Mouse (Mus musculus) B cell, adult 67 days (primary cell): Measurements from ENCODE around the gene Hoxb13. TPM values are rescaled to one million over a fixed set of nuclear protein-coding genes. Genes with fewer than 3 reads are reported as not detected.

ENCODE experiments used
- total RNA-seq, 2 experiments: library from RNA; stranded (reverse); gene quantifications; 4 replicates each; pipeline ENCODE4 v1.2.4; 2023

The Hoxb13 gene
- not detected for total RNA-seq

DNA sequence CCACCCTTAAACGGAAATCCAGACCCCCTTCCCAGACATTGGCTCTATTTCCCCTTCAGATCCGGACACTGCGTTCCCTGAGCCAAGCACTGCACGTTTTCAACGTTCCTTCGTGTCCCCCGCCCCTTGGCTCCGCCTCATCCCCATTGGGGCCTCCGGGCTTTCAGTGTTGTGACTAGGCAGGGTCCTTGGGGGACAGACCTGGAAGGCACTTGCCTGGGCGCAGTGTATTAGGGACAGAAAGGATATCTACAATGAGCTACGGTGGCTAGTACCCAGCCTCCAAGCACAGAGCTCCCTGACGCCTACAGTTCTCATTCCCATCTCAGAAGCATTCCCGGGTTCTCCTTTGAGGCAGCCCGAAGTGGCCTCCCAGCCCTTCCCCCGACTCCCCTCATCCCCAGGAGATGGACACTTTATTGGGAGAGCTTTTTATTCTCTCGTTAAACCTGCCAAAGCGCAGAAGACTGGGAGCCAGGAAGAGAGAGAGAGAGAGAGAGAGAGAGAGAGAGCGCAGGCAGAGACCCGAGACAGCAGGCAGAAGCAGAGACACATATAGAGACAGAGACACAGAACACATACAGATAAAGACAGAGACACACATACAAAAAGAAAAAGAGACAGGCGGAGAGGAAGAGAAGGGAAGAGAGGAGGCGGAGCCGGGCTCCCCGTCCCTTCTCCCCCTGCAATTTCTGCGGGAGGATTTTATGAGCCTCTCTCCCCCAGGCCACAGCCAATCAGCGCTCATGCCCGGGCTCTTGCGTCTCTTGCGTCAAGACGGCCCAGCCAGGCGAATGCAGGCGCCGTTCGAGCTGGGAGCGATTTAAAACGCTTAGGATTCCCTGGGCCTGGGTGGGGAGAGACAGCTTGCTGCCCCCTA, at the start of gene Hoxb13:
Hoxb13 (plus strand) TSS at position 796 of the 880 bp plus-strand sequence.

Other genes with a start within 250 kb of the Hoxb13 start
- gene Igf2bp1, start 188.4 kb upstream of the Hoxb13 start, total RNA-seq = not detected
- gene Gip, start 169.8 kb upstream of the Hoxb13 start, total RNA-seq = not detected
- gene Snf8, start 159.4 kb upstream of the Hoxb13 start, total RNA-seq = 10 to 100 TPM; 63.4 to 63.6 TPM
- gene Ube2z, start 128.9 kb upstream of the Hoxb13 start, total RNA-seq = 10 to 100 TPM; 51.4 to 52.6 TPM
- gene Atp5g1, start 118.6 kb upstream of the Hoxb13 start, total RNA-seq = 10 to 100 TPM; 92.9 to 94.3 TPM
- gene Calcoco2, start 82.4 kb upstream of the Hoxb13 start, total RNA-seq = not detected
- not detected for gene Ttll6, start 60.5 kb upstream of the Hoxb13 start, total RNA-seq
- gene Hoxb9, start 77.1 kb downstream of the Hoxb13 start, total RNA-seq = not detected
- not detected for gene Hoxb8, start 87.6 kb downstream of the Hoxb13 start, total RNA-seq
- gene Hoxb7, start 92.3 kb downstream of the Hoxb13 start, total RNA-seq = not detected
- gene Hoxb6, start 98.2 kb downstream of the Hoxb13 start, total RNA-seq = not detected
- not detected for gene Hoxb5, start 109.0 kb downstream of the Hoxb13 start, total RNA-seq
- 1 to 10 TPM; 2.6 to 3.6 TPM for gene Hoxb4, start 124.0 kb downstream of the Hoxb13 start, total RNA-seq
- under 1 TPM; 0.38 to 0.98 TPM for gene Hoxb3, start 129.0 kb downstream of the Hoxb13 start, total RNA-seq
- not detected for gene Hoxb2, start 156.2 kb downstream of the Hoxb13 start, total RNA-seq
- gene Hoxb1, start 171.4 kb downstream of the Hoxb13 start, total RNA-seq = not detected